Mouse (Mus musculus) liver, postnatal 0 days (tissue): ENCODE measurements at regions not wholly inside any gene's neighbourhood (a gene's known extent, or its start where the extent isn't known, plus 50 kb on each side); places are given as distances from the start of the nearest gene placed in this dataset.

Experiments
- CTCF ChIP-seq: sonication (generic); IDR thresholded peaks from 2 replicates; pipeline ENCODE4 v1.5.1; 2016; ENCODE audit warnings: antibody characterized with exemption, low read depth
- EP300 ChIP-seq: IDR thresholded peaks from 2 replicates; pipeline ENCODE4 v1.6.1; 2016; ENCODE audit warnings: antibody characterized with exemption, low read depth, mild to moderate bottlenecking

GRCm38 (mm10) chr2:57539842-57540241 lies 302.4 kb downstream of the Gpd2 start:
- TF ChIP-seq EP300 (no peak), CTCF (no peak)
